Mouse (Mus musculus) layer of hippocampus, postnatal 36 days (tissue): Measurements from ENCODE around the gene Frat2. TPM values are rescaled to one million over a fixed set of nuclear protein-coding genes. Genes with fewer than 3 reads are reported as not detected.

Source experiments
- DNase-seq, 2 experiments: peaks; one replicate each; pipeline ENCODE4 v3.0.0; 2022
- total RNA-seq, 2 experiments: library from RNA; stranded (reverse); gene quantifications; 2 replicates each; pipeline ENCODE4 v1.2.3; 2021

Gene Frat2
- total RNA-seq, 2 experiments from 2014 or later: 14.0 to 16.4 TPM

GRCm38 (mm10) chr19:41818749-41819148 is 29.2 kb downstream of the Frat2 start:
- no peak for DNase-seq

GRCm38 (mm10) chr19:41817325-41817724 is 30.6 kb downstream of the Frat2 start:
- no peak for DNase-seq

GRCm38 (mm10) chr19:41816915-41817314 is 31.0 kb downstream of the Frat2 start:
- DNase-seq: no peak

- DNase-seq: no peak
Observed at GRCm38 (mm10) chr19:41816410-41816809, 31.5 kb downstream of the Frat2 start.

- no peak for DNase-seq
Observed at GRCm38 (mm10) chr19:41813374-41813773, 34.6 kb downstream of the Frat2 start.

- no peak for DNase-seq
Observed at GRCm38 (mm10) chr19:41812525-41812924, 35.4 kb downstream of the Frat2 start.

GRCm38 (mm10) chr19:41810074-41810473 is 37.9 kb downstream of the Frat2 start:
- DNase-seq: no peak

GRCm38 (mm10) chr19:41808104-41808634 is 39.8 kb downstream of the Frat2 start:
- no peak for DNase-seq

- DNase-seq: no peak
Observed at GRCm38 (mm10) chr19:41807497-41807896, 40.4 kb downstream of the Frat2 start.

- no peak for DNase-seq
Observed at GRCm38 (mm10) chr19:41805831-41806230, 42.1 kb downstream of the Frat2 start.

- no peak for DNase-seq
Observed at GRCm38 (mm10) chr19:41803322-41803721, 44.6 kb downstream of the Frat2 start.

GRCm38 (mm10) chr19:41801742-41802369 is 46.1 kb downstream of the Frat2 start, which contains the start of gene Arhgap19:
Gene Arhgap19, minus strand, starts transcription at chr19:41802047.
- DNase-seq: peak; percentile 86 to 88

GRCm38 (mm10) chr19:41800986-41801741 is 46.8 kb downstream of the Frat2 start:
- DNase-seq: no peak

- DNase-seq: no peak
Observed at GRCm38 (mm10) chr19:41800451-41800850, 47.5 kb downstream of the Frat2 start.

GRCm38 (mm10) chr19:41797536-41797935 is 50.4 kb downstream of the Frat2 start:
- no peak for DNase-seq

GRCm38 (mm10) chr19:41796789-41797327 is 51.1 kb downstream of the Frat2 start:
- no peak for DNase-seq

GRCm38 (mm10) chr19:41796148-41796760 is 51.7 kb downstream of the Frat2 start:
- no peak for DNase-seq

Other genes starting within 250 kb of the Frat2 start
- 100 to 1,000 TPM; 212 to 242 TPM for gene Slit1, start 104.5 kb downstream of the Frat2 start, total RNA-seq
- gene Arhgap19, start 46.1 kb downstream of the Frat2 start, total RNA-seq: 1 to 10 TPM; 2.9 to 3.0 TPM
- 10 to 100 TPM; 17.5 to 20.5 TPM for gene Frat1, start 18.2 kb downstream of the Frat2 start, total RNA-seq
- 10 to 100 TPM; 34.7 to 35.5 TPM for gene Rrp12, start 48.0 kb upstream of the Frat2 start, total RNA-seq
- gene Pgam1, start 63.8 kb upstream of the Frat2 start, total RNA-seq: 100 to 1,000 TPM; 507 to 547 TPM
- gene Exosc1, start 85.3 kb upstream of the Frat2 start, total RNA-seq: 10 to 100 TPM; 27.0 to 29.5 TPM
- gene Zdhhc16, start 85.3 kb upstream of the Frat2 start, total RNA-seq: 10 to 100 TPM; 41.9 to 45.0 TPM
- gene Mms19, start 133.0 kb upstream of the Frat2 start, total RNA-seq: 10 to 100 TPM; 31.8 to 37.0 TPM
- 10 to 100 TPM; 13.4 to 14.5 TPM for gene Ubtd1, start 133.6 kb upstream of the Frat2 start, total RNA-seq
- not detected for gene Ankrd2, start 187.9 kb upstream of the Frat2 start, total RNA-seq
- 1 to 10 TPM; 5.8 to 8.7 TPM for gene Hoga1, start 197.5 kb upstream of the Frat2 start, total RNA-seq
- 1 to 10 TPM; 2.0 to 2.8 TPM for gene 4933411K16Rik, start 204.1 kb upstream of the Frat2 start, total RNA-seq
- 10 to 100 TPM; 63.5 to 69.2 TPM for gene Morn4, start 238.2 kb upstream of the Frat2 start, total RNA-seq
- gene Pi4k2a, start 242.3 kb upstream of the Frat2 start, total RNA-seq: 10 to 100 TPM; 60.3 to 69.8 TPM